Mouse (Mus musculus) liver, embryonic 16.5 days (tissue): ENCODE results near the gene Togaram2. TPM values are rescaled to one million over a fixed set of nuclear protein-coding genes. Genes with fewer than 3 reads are reported as not detected.

Experiments
- ATAC-seq: fragments of 200-750 bp; cut with Nextera tagmentation; 2 replicates; pipeline ENCODE4 v1.8.0; 2017; ENCODE audit warnings: low read depth, mild to moderate bottlenecking, moderate number of reproducible peaks, moderate library complexity
- H3K27ac ChIP-seq: fragments of 300-500 bp; sonication (generic); 2 replicates; pipeline ENCODE4 v1.5.1; 2014; ENCODE audit warnings: mild to moderate bottlenecking, low read length
- H3K27me3 ChIP-seq: fragments of 300-500 bp; sonication (generic); 2 replicates; pipeline ENCODE4 v1.6.1; 2014; ENCODE audit warnings: low read depth, low read length, mixed read lengths; ENCODE audit not compliant: control insufficient read depth, insufficient read depth
- H3K36me3 ChIP-seq: fragments of 300-500 bp; sonication (generic); 2 replicates; pipeline ENCODE4 v1.6.1; 2014; ENCODE audit warnings: mild to moderate bottlenecking; ENCODE audit not compliant: control insufficient read depth, insufficient read depth
- H3K4me1 ChIP-seq: fragments of 300-500 bp; sonication (generic); 2 replicates; pipeline ENCODE4 v1.6.1; 2014; ENCODE audit warnings: low read depth, low read length, mixed read lengths; ENCODE audit not compliant: control insufficient read depth
- H3K4me2 ChIP-seq: fragments of 300-500 bp; sonication (generic); 2 replicates; pipeline ENCODE4 v1.6.1; 2014; ENCODE audit warnings: low read depth, low read length, mixed read lengths
- H3K4me3 ChIP-seq: fragments of 300-500 bp; sonication (generic); 2 replicates; pipeline ENCODE4 v1.5.1; 2014; ENCODE audit warnings: low read depth, mild to moderate bottlenecking, low read length
- H3K9ac ChIP-seq: fragments of 300-500 bp; sonication (generic); 2 replicates; pipeline ENCODE4 v1.6.1; 2014; ENCODE audit warnings: low read depth, low read length
- H3K9me3 ChIP-seq: fragments of 300-500 bp; sonication (generic); replicated peaks from 2 replicates; pipeline ENCODE4 v1.6.1; 2016; ENCODE audit warnings: low read length; ENCODE audit not compliant: control insufficient read depth
- WGBS: fragments of 180-500 bp; shearing (Covaris S2); extraction: QIAGEN DNeasy Blood & Tissue Kit; methylation state at CpG from one replicate; pipeline ENCODE4 v1.1.7; 2014; ENCODE audit not compliant: insufficient replicate concordance; 5-methylcytosine and 5-hydroxymethylcytosine counted together
- polyA plus RNA-seq: library from polyadenylated mRNA; unstranded; fragments of >200 nt; fragmentation: Nextera tagmentation; extraction: Ambion mirVana; gene quantifications from 2 replicates; pipeline ENCODE4 v1.2.1, GENCODE M21; 2015

The Togaram2 gene
- polyA plus RNA-seq, 1 experiment from 2014 or later, result not detected

- no peaks in the 10 kb centered on the region for H3K4me1 ChIP-seq
- peaks cover 37% of the 10 kb centered on the region for H3K36me3 ChIP-seq
- H3K4me2 ChIP-seq, result no peak overlapping the region
- no peak overlapping the region for H3K9ac ChIP-seq
- no peaks in the 10 kb centered on the region for H3K27me3 ChIP-seq
- no peak for ATAC-seq
- H3K27ac ChIP-seq, result no peak overlapping the region
- H3K9me3 ChIP-seq, result no peaks in the 10 kb centered on the region
- H3K4me3 ChIP-seq, result no peak overlapping the region
- WGBS, result 67% methylated on average over 2 of the region's 2 CpGs
Measured at GRCm38 (mm10) chr17:71652495-71652894, 20.6 kb upstream of the Togaram2 start.

- no peaks in the 10 kb centered on the region for H3K9me3 ChIP-seq
- 76% methylated on average over 5 of the region's 5 CpGs for WGBS
- H3K4me3 ChIP-seq, result no peak overlapping the region
- no peaks in the 10 kb centered on the region for H3K4me1 ChIP-seq
- peaks cover 38% of the 10 kb centered on the region for H3K36me3 ChIP-seq
- H3K27ac ChIP-seq, result no peak overlapping the region
- H3K4me2 ChIP-seq, result no peak overlapping the region
- H3K9ac ChIP-seq, result no peak overlapping the region
- no peaks in the 10 kb centered on the region for H3K27me3 ChIP-seq
- ATAC-seq, result no peak
Measured at GRCm38 (mm10) chr17:71652934-71653333, 20.1 kb upstream of the Togaram2 start.

- no peak for ATAC-seq
- H3K9ac ChIP-seq, result no peak overlapping the region
- peaks cover 2% of the 10 kb centered on the region; the same call in 1 of the 2 replicates for H3K4me1 ChIP-seq
- no peak overlapping the region for H3K27ac ChIP-seq
- no peaks in the 10 kb centered on the region for H3K27me3 ChIP-seq
- WGBS, result 73% methylated on average over 4 of the region's 4 CpGs
- H3K4me2 ChIP-seq, result no peak overlapping the region
- H3K4me3 ChIP-seq, result no peak overlapping the region
- H3K36me3 ChIP-seq, result peaks cover 19% of the 10 kb centered on the region
- no peaks in the 10 kb centered on the region for H3K9me3 ChIP-seq
Measured at GRCm38 (mm10) chr17:71657521-71657920, 15.5 kb upstream of the Togaram2 start.

GRCm38 (mm10) chr17:71658666-71659065, 14.4 kb upstream of the Togaram2 start:
- H3K27me3 ChIP-seq, result no peaks in the 10 kb centered on the region
- H3K4me1 ChIP-seq, result peaks cover 2% of the 10 kb centered on the region; the same call in 1 of the 2 replicates
- H3K27ac ChIP-seq, result no peak overlapping the region
- no peak overlapping the region for H3K4me3 ChIP-seq
- H3K36me3 ChIP-seq, result peaks cover 10% of the 10 kb centered on the region
- WGBS, result 84% methylated on average over 10 of the region's 10 CpGs
- H3K9ac ChIP-seq, result no peak overlapping the region
- H3K4me2 ChIP-seq, result no peak overlapping the region
- H3K9me3 ChIP-seq, result no peaks in the 10 kb centered on the region
- no peak for ATAC-seq

GRCm38 (mm10) chr17:71660390-71660789, 12.7 kb upstream of the Togaram2 start:
- no peak overlapping the region for H3K4me3 ChIP-seq
- H3K27me3 ChIP-seq, result no peaks in the 10 kb centered on the region
- no peak overlapping the region for H3K27ac ChIP-seq
- no peak overlapping the region for H3K4me2 ChIP-seq
- ATAC-seq, result no peak
- no peaks in the 10 kb centered on the region for H3K9me3 ChIP-seq
- H3K36me3 ChIP-seq, result peaks cover 6% of the 10 kb centered on the region
- 24% methylated on average over 1 of the region's 1 CpGs for WGBS
- peaks cover 2% of the 10 kb centered on the region; the same call in 1 of the 2 replicates for H3K4me1 ChIP-seq
- no peak overlapping the region for H3K9ac ChIP-seq

- Histone ChIP-seq H3K27ac (no peak overlapping the region), H3K27me3 (no peaks in the 10 kb centered on the region), H3K36me3 (no peaks in the 10 kb centered on the region), H3K4me2 (peak overlapping the region; percentile 57), H3K4me3 (peak overlapping the region; percentile 40), H3K9ac (no peak overlapping the region), H3K9me3 (no peaks in the 10 kb centered on the region), H3K4me1 (peaks cover 2% of the 10 kb centered on the region; the same call in 1 of the 2 replicates)
- WGBS, result 8% methylated on average over 21 of the region's 21 CpGs
- 0 out of 2 replicates have a peak, but pooled peaks have one; percentile 30 for ATAC-seq
Measured at GRCm38 (mm10) chr17:71662751-71663250, 10.3 kb upstream of the Togaram2 start.

- no peak for ATAC-seq
- 38% methylated on average over 6 of the region's 6 CpGs for WGBS
- H3K9me3 ChIP-seq, result no peaks in the 10 kb centered on the region
- no peak overlapping the region for H3K4me3 ChIP-seq
- H3K27me3 ChIP-seq, result no peaks in the 10 kb centered on the region
- no peak overlapping the region for H3K9ac ChIP-seq
- H3K36me3 ChIP-seq, result no peaks in the 10 kb centered on the region
- peaks cover 2% of the 10 kb centered on the region; the same call in 1 of the 2 replicates for H3K4me1 ChIP-seq
- no peak overlapping the region for H3K4me2 ChIP-seq
- no peak overlapping the region for H3K27ac ChIP-seq
Measured at GRCm38 (mm10) chr17:71663491-71663890, 9.6 kb upstream of the Togaram2 start.

- no peak overlapping the region for H3K4me2 ChIP-seq
- no peak overlapping the region for H3K4me3 ChIP-seq
- no peak overlapping the region for H3K27ac ChIP-seq
- H3K36me3 ChIP-seq, result no peaks in the 10 kb centered on the region
- H3K27me3 ChIP-seq, result no peaks in the 10 kb centered on the region
- H3K9me3 ChIP-seq, result no peaks in the 10 kb centered on the region
- ATAC-seq, result no peak
- peaks cover 2% of the 10 kb centered on the region; the same call in 1 of the 2 replicates for H3K4me1 ChIP-seq
- WGBS, result 20% methylated on average over 1 of the region's 1 CpGs
- H3K9ac ChIP-seq, result no peak overlapping the region
Measured at GRCm38 (mm10) chr17:71664172-71664571, 8.9 kb upstream of the Togaram2 start.

- 59% methylated on average over 4 of the region's 4 CpGs for WGBS
- ATAC-seq, result no peak
Measured at GRCm38 (mm10) chr17:71665201-71665600, 7.9 kb upstream of the Togaram2 start.

More at GRCm38 (mm10) chr17:71665201-71665600, 7.9 kb upstream of the Togaram2 start:
- H3K4me1 ChIP-seq, result peaks cover 2% of the 10 kb centered on the region; the same call in 1 of the 2 replicates
- no peak overlapping the region for H3K4me2 ChIP-seq
- H3K27ac ChIP-seq, result no peak overlapping the region
- no peak overlapping the region for H3K4me3 ChIP-seq
- no peaks in the 10 kb centered on the region for H3K36me3 ChIP-seq
- no peak overlapping the region for H3K9ac ChIP-seq
- H3K9me3 ChIP-seq, result no peaks in the 10 kb centered on the region
- no peaks in the 10 kb centered on the region for H3K27me3 ChIP-seq
